Mouse (Mus musculus): ENCODE measurements around the gene Phlda1.

Phlda1 gene

GRCm38 (mm10) chr10:111505406-111505805, 680 bp upstream of the Phlda1 start:
- DNase-seq (ENCODE audit: low read depth), result no peak

- no peak for DNase-seq (ENCODE audit: low read depth)
These were observed 907 bp downstream of the Phlda1 start for GRCm38 (mm10) chr10:111506926-111507459.

GRCm38 (mm10) chr10:111507460-111508211, 1.6 kb downstream of the Phlda1 start:
- no peak for DNase-seq (ENCODE audit: low read depth)

GRCm38 (mm10) chr10:111508324-111509080, 2.4 kb downstream of the Phlda1 start:
- DNase-seq (ENCODE audit: low read depth), result no peak

- no peak for DNase-seq (ENCODE audit: low read depth)
These were observed 3.2 kb downstream of the Phlda1 start for GRCm38 (mm10) chr10:111509103-111509784.

- no peak for DNase-seq (ENCODE audit: low read depth)
These were observed 3.9 kb downstream of the Phlda1 start for GRCm38 (mm10) chr10:111509981-111510380.

- no peak for DNase-seq (ENCODE audit: low read depth)
These were observed 4.7 kb downstream of the Phlda1 start for GRCm38 (mm10) chr10:111510798-111511197.

- DNase-seq (ENCODE audit: low read depth), result no peak
These were observed 6.0 kb downstream of the Phlda1 start for GRCm38 (mm10) chr10:111512036-111512568.

GRCm38 (mm10) chr10:111514282-111514885, 8.3 kb downstream of the Phlda1 start:
- no peak for DNase-seq (ENCODE audit: low read depth)

GRCm38 (mm10) chr10:111515071-111516010, 9.3 kb downstream of the Phlda1 start:
- DNase-seq (ENCODE audit: low read depth), result no peak

GRCm38 (mm10) chr10:111516172-111516588, 10.1 kb downstream of the Phlda1 start:
- peak; percentile 49 for DNase-seq (ENCODE audit: low read depth)

- no peak for DNase-seq (ENCODE audit: low read depth)
These were observed 10.8 kb downstream of the Phlda1 start for GRCm38 (mm10) chr10:111516804-111517436.

GRCm38 (mm10) chr10:111518350-111518749, 12.3 kb downstream of the Phlda1 start:
- no peak for DNase-seq (ENCODE audit: low read depth)

- DNase-seq (ENCODE audit: low read depth), result no peak
These were observed 13.7 kb downstream of the Phlda1 start for GRCm38 (mm10) chr10:111519620-111520370.

GRCm38 (mm10) chr10:111520621-111521020, 14.5 kb downstream of the Phlda1 start:
- DNase-seq (ENCODE audit: low read depth), result no peak

GRCm38 (mm10) chr10:111521636-111522035, 15.6 kb downstream of the Phlda1 start:
- DNase-seq (ENCODE audit: low read depth), result no peak

GRCm38 (mm10) chr10:111522230-111522629, 16.1 kb downstream of the Phlda1 start:
- no peak for DNase-seq (ENCODE audit: low read depth)

- no peak for DNase-seq (ENCODE audit: low read depth)
These were observed 17.8 kb downstream of the Phlda1 start for GRCm38 (mm10) chr10:111523894-111524293.

- no peak for DNase-seq (ENCODE audit: low read depth)
These were observed 21.0 kb downstream of the Phlda1 start for GRCm38 (mm10) chr10:111527057-111527456.
